Mouse (Mus musculus): ENCODE results near the gene Hspd1. TPM values are rescaled to one million over a fixed set of nuclear protein-coding genes. Genes with fewer than 3 reads are reported as not detected.
"Not testable (repeated sequence)": the region's sequence is repeated elsewhere in the genome, so short reads cannot be mapped to it uniquely, and the experiment has no call there.

Gene Hspd1
- polyA plus RNA-seq, 1 experiment from 2014 or later: 346 TPM

DNA sequence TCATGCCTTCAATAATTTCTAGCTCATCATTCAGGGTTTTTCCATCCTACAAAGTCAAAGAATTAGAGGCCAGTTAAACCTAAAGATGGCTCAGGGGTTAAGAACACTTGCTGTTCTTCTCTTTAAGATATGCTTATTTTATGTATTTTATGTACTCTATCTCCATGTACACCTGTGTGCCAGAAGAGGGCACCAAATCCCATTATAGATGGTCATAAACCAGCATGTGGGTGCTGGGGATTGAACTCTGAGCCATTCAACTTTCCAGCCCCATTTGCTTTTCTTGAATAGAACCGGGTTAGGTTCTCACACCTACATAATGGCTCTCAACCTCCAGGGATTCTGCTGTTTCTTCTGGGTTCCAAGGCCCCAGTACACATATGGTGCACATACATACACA lies 5.9 kb downstream of the Hspd1 start:
- 62% methylated on average over 1 of the region's 1 CpGs for WGBS
- H3K9ac ChIP-seq: no peak overlapping the region
- H3K4me1 ChIP-seq: peaks cover 26% of the 10 kb centered on the region
- H3K36me3 ChIP-seq: peaks cover 84% of the 10 kb centered on the region
- no peak for ATAC-seq (ENCODE audit: low FRiP score, low read depth)
- no peak overlapping the region for H3K4me2 ChIP-seq (replicated peaks)
- H3K9me3 ChIP-seq: peaks cover 4% of the 10 kb centered on the region; the same call in 1 of the 2 replicates
- no peaks in the 10 kb centered on the region for H3K27me3 ChIP-seq
- no peak overlapping the region for H3K27ac ChIP-seq
- H3K4me3 ChIP-seq: no peak overlapping the region

DNA sequence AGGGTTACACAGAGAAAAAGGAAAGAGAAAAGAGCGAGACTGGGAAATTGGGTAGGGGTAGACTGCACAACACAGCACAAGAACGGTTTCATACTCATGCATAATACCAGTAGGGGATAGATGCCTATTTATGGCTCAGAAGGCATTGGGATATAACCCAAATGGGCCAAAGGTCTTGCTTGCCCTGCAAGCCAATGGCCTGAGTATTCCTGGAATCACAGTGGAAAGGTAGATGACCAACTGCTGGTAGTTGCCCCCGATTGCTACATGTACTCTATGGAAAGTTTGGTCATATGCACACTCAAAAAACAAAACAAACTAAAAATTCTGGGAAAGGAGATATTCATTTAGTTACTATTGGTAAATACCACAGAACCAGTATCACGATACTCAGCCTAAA lies 8.4 kb downstream of the Hspd1 start:
- H3K9ac ChIP-seq: no peak overlapping the region
- H3K9me3 ChIP-seq: peaks cover 4% of the 10 kb centered on the region; the same call in 1 of the 2 replicates
- H3K4me1 ChIP-seq: 0 out of 2 replicates have a peak, but pooled peaks cover 4% of the 10 kb centered on the region
- no peak overlapping the region for H3K27ac ChIP-seq
- no peak overlapping the region for H3K4me3 ChIP-seq
- H3K27me3 ChIP-seq: no peaks in the 10 kb centered on the region
- H3K36me3 ChIP-seq: peaks cover 82% of the 10 kb centered on the region
- no peak overlapping the region for H3K4me2 ChIP-seq (replicated peaks)
- no peak for ATAC-seq (ENCODE audit: low FRiP score, low read depth)
- WGBS: 93% methylated on average over 4 of the region's 4 CpGs

DNA sequence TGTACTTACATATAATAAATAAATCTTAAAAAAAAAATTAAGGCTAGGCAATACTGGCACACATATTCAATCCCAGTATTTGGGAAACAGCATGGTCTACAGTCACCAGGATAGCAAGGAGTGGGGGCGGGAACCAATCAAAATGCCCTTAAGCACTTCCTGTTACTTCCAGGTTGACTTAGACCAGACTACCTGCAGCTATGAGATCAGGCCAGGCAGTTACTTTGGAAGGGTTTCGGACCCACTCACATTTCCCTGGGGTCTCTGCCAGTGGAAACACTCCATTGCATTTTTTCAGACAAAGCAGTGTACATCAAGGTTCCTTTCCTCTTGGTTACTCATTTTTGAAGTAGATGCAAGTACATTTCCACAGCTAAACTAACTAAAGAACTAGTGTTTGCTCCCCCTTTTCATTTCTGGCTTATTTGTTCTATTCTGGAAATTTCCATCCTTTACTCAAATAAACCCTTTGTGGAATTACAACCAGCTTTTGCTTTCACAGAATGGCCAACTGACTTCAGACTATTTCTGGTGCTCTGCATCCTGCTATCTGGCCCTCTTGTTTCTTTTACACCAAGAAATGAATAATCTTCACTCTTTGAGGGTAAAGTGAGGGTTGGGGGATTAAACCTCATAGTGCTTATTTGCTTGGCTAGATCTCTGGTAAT lies 11.1 kb downstream of the Hspd1 start:
- Histone ChIP-seq H3K27me3 (no peaks in the 10 kb centered on the region), H3K36me3 (peaks cover 61% of the 10 kb centered on the region), H3K4me1 (no peaks in the 10 kb centered on the region), H3K27ac (no peak overlapping the region), H3K9ac (no peak overlapping the region), H3K4me2 (replicated peaks) (no peak overlapping the region), H3K9me3 (no peaks in the 10 kb centered on the region), H3K4me3 (no peak overlapping the region)
- no peak for ATAC-seq (ENCODE audit: low FRiP score, low read depth)
- WGBS: 78% methylated on average over 2 of the region's 2 CpGs

DNA sequence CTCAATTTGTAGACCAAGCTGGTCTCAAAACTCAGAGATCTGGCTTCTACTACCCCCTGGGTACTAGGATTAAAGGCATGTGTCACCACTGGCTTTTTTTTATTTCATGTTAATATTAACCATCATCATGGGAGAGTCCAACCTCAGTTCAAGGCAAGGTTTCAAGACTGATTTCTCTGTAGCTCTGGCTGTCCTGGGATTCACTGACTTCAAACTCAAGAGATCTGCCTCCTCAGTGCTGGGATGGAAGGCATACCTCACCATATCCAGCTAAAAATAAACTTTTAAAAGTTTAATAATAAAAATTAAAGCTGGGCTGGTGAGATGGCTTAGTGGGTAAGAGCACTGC lies 11.7 kb downstream of the Hspd1 start:
- H3K9me3 ChIP-seq: no peaks in the 10 kb centered on the region
- H3K36me3 ChIP-seq: peaks cover 60% of the 10 kb centered on the region
- H3K4me1 ChIP-seq: no peaks in the 10 kb centered on the region
- no peak for ATAC-seq (ENCODE audit: low FRiP score, low read depth)
- H3K27me3 ChIP-seq: no peaks in the 10 kb centered on the region
- no peak overlapping the region for H3K27ac ChIP-seq
- H3K4me3 ChIP-seq: no peak overlapping the region
- no peak overlapping the region for H3K9ac ChIP-seq
- no peak overlapping the region for H3K4me2 ChIP-seq (replicated peaks)

DNA sequence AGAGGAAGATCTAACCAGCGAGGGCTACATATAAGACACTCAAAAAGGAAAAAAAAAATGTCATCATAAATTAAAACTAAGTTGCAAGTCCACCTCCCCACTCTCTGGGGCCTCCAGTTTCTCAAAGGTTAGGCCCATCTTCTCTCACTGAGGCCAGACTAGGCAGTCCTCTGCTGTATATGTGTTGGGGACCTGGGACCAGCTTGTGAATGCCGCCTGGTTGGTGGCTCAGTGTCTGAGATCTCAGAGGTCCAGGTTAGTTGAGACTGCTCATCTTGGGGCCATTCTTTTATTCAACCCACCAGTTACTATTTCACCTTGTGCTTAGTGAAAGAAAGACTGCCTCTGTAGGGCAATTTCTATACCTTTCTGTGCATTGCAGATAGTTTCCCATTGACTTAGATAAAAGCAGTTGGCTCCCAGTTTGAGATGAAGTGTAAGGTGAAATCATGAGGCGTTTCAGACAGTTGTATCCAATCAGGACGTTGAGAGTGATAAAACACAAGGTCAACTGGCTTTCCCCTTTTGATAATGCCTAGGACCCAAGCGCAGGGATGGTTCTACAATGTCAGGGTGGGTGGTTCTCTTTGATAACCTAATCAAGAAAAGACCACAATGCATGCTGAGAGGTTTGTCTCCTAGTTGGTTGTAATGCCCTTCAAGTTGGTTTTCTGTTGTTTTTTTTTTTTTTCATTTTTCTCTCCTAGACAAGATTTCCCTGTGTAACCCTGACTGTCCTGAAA lies 12.2 kb downstream of the Hspd1 start:
- 72% methylated on average over 5 of the region's 5 CpGs for WGBS
- Histone ChIP-seq H3K9ac (no peak overlapping the region), H3K27ac (no peak overlapping the region), H3K4me3 (no peak overlapping the region), H3K27me3 (no peaks in the 10 kb centered on the region), H3K9me3 (no peaks in the 10 kb centered on the region), H3K4me2 (replicated peaks) (no peak overlapping the region), H3K4me1 (no peaks in the 10 kb centered on the region), H3K36me3 (peaks cover 59% of the 10 kb centered on the region)
- no peak for ATAC-seq (ENCODE audit: low FRiP score, low read depth)

DNA sequence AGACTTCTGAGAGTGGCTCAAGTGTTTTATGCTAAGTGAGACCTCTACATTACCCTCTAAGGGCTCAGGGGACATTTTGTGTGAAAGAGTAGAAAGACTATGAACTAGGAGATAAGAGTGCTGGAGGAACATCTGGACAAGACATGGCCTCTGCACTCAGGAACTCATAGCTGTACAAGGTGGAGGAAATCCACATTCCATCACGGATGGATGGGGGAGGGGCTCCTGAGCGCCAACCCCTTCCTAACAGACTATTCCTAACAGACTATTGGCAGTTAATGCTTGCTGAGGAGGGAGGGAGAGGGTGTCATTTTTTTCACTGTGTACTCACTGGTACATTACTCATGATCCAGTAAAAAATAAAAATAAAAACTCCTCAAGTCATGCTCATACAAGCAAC lies 13.3 kb downstream of the Hspd1 start:
- Histone ChIP-seq H3K9me3 (no peaks in the 10 kb centered on the region), H3K27me3 (no peaks in the 10 kb centered on the region), H3K4me3 (no peak overlapping the region), H3K9ac (no peak overlapping the region), H3K27ac (no peak overlapping the region), H3K4me2 (replicated peaks) (no peak overlapping the region), H3K36me3 (peaks cover 48% of the 10 kb centered on the region), H3K4me1 (no peaks in the 10 kb centered on the region)
- ATAC-seq (ENCODE audit: low FRiP score, low read depth): no peak
- 58% methylated on average over 2 of the region's 2 CpGs for WGBS

DNA sequence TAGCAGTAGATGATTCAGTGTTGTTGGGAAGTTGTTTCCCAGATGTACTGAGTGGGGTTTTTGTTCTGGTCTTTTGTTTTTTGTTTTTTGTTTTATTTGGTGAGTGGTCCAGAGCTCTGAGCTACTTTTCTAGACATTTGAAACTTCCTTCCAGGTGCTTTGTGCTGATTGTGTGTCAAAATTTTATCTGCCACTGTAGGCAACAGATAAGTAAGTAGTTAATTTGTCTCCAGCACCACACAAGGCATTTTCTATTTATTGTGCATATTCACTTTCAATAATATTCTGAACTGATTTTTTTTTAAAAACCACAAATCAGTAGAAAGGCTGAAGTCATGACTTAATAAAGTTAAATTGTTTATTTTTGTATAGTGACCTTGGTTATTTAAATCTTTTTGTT lies 15.7 kb downstream of the Hspd1 start:
- H3K4me1 ChIP-seq; H3K9me3 ChIP-seq; H3K27ac ChIP-seq; H3K9ac ChIP-seq; ATAC-seq (ENCODE audit: low FRiP score, low read depth); H3K4me3 ChIP-seq; H3K4me2 ChIP-seq (replicated peaks); H3K27me3 ChIP-seq: not testable (repeated sequence)
- peaks cover 43% of the 10 kb centered on the region for H3K36me3 ChIP-seq

DNA sequence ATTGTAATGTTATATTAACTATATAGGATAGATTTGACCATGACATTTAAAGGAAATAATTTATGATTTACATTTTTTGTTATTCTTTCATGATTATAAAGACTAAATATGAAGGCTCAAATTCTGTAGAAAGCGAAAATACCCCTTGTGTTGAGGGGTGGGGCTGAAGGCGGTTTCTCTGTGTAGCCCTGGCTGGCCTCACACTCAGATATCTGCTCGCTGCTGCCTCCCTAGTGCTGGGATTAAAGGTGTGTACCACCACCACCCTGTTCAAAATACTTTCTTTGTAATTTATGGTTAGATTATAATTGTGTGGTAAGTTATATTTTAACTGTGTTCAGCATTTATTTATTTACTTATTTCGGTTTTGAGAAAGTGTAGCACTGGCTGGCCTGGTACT lies 26.3 kb downstream of the Hspd1 start:
- no peaks in the 10 kb centered on the region for H3K4me1 ChIP-seq
- H3K36me3 ChIP-seq: peaks cover 40% of the 10 kb centered on the region
- no peaks in the 10 kb centered on the region for H3K27me3 ChIP-seq
- WGBS: 90% methylated on average over 4 of the region's 4 CpGs
- no peak overlapping the region for H3K27ac ChIP-seq
- H3K9me3 ChIP-seq: no peaks in the 10 kb centered on the region
- no peak overlapping the region for H3K4me3 ChIP-seq
- no peak overlapping the region for H3K9ac ChIP-seq
- no peak for ATAC-seq (ENCODE audit: low FRiP score, low read depth)
- H3K4me2 ChIP-seq (replicated peaks): no peak overlapping the region

DNA sequence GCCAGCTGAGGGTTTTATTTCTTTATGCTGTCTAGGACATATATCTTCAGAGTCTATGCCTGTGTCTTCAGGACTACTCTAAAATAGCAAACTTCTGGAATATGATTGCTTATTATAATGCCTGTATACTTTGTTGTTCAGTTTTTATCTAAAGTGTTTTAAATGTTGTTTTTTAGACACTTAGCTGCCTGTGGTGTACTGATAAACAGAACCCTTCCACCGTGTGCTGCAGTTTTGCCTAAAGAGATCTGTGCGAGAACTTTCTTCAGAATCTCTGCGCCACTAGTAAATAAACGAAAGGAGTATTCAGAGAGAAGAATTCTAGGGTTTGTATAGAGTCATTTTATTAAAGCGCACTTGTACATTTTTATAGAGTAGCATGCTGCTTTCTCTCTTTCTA lies 26.9 kb downstream of the Hspd1 start:
- WGBS: 86% methylated on average over 5 of the region's 5 CpGs
- no peaks in the 10 kb centered on the region for H3K9me3 ChIP-seq

DNA sequence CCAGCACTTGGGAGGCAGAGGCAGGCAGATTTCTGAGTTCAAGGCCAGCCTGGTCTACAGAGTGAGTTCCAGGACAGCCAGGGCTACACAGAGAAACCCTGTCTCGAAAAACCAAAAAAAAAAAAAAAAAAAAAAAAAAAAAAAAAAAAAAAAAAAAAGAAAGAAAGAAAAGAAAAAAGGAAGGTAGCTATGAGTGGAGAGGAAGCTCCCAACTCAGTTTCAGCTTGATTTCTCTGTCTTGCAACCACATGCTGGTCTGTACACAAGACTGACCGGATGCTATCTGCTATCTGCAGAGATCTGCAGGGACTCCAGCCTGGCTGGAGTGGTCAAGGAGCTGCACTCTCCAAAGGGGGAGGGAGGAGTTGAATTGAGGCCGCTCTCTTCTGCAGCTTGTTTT lies 29.7 kb downstream of the Hspd1 start:
- ATAC-seq (ENCODE audit: low FRiP score, low read depth); H3K27me3 ChIP-seq; H3K9ac ChIP-seq; H3K4me3 ChIP-seq; H3K4me2 ChIP-seq (replicated peaks); H3K27ac ChIP-seq; H3K9me3 ChIP-seq; H3K4me1 ChIP-seq: not testable (repeated sequence)
- WGBS: 91% methylated on average over 2 of the region's 3 CpGs
- peaks cover 18% of the 10 kb centered on the region for H3K36me3 ChIP-seq

More for the DNA sequence above, 26.9 kb downstream of the Hspd1 start:
- H3K4me2 ChIP-seq (replicated peaks): no peak overlapping the region
- no peak for ATAC-seq (ENCODE audit: low FRiP score, low read depth)
- H3K4me1 ChIP-seq: no peaks in the 10 kb centered on the region
- H3K4me3 ChIP-seq: no peak overlapping the region
- H3K27me3 ChIP-seq: no peaks in the 10 kb centered on the region
- no peak overlapping the region for H3K9ac ChIP-seq
- H3K27ac ChIP-seq: no peak overlapping the region
- peaks cover 38% of the 10 kb centered on the region for H3K36me3 ChIP-seq

DNA sequence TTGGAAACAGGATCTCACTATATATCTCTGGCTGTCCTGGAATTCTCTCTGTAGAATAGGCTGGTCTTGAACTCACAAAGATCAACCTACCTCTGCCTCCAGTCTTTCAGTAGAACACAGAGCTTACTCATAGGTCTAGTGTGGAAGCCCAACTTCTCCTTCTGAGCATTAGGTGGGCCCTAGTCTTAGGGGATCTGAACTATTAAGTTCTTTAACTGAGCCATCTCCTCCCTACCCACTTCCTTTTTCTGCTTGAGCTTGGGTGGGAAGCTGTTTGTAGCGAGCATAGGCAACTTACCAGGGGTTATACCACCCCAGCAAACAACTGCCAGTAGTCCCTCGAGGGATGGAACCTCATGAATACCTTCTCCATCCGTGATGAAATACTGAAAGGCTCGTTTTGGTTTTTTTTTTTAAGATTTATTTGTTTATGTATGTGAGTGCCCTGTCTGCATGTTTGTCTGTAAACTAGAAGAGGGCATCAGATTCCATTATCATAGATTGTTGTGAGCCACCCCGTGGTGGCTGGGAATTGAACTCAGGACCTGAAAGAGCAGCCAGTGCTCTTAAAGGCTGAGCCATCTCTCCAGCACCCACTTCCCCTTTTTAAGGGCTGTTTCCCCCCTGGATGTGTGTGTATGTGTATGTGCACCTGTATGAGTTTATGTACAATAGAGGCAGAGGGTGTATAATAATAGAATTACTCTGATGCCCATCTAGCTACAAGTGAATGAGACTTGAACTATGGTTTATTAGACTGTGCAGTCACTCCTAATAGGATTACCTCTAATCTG lies 32.5 kb downstream of the Hspd1 start:
- 84% methylated on average over 5 of the region's 5 CpGs for WGBS
- Histone ChIP-seq H3K27me3 (peaks cover 4% of the 10 kb centered on the region; the same call in 1 of the 2 replicates), H3K36me3 (peaks cover 9% of the 10 kb centered on the region), H3K4me1 (peaks cover 10% of the 10 kb centered on the region), H3K4me2 (replicated peaks) (no peak overlapping the region), H3K4me3 (no peak overlapping the region), H3K27ac (no peak overlapping the region), H3K9ac (no peak overlapping the region), H3K9me3 (no peaks in the 10 kb centered on the region)
- ATAC-seq (ENCODE audit: low FRiP score, low read depth): no peak

DNA sequence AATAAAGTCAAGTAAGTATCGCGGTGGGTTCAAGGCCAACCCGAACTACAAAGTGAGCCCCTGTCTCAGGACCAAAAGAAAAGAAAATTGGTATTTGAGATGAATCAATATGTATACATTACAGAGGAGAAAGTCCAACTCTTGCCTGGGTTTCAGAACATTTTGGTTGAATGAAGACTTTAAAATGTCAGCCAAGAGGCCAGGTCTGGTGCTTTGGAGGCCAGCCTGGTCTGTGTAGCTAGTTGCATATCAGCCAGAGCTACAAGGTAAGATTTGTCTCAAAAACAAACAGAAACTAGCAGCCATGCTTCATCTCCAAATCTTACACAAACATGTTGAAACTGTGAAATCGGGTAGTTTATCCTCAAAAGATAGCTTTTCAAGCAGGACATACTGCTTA lies 34.4 kb downstream of the Hspd1 start:
- peak overlapping the region; percentile 78 for H3K9ac ChIP-seq
- ATAC-seq (ENCODE audit: low FRiP score, low read depth): no peak
- H3K36me3 ChIP-seq: peaks cover 9% of the 10 kb centered on the region
- peaks cover 4% of the 10 kb centered on the region; the same call in 1 of the 2 replicates for H3K27me3 ChIP-seq
- H3K4me2 ChIP-seq (replicated peaks): peak overlapping the region; percentile 78
- peak overlapping the region; percentile 84 for H3K4me3 ChIP-seq
- WGBS: 75% methylated on average over 4 of the region's 4 CpGs
- no peak overlapping the region for H3K27ac ChIP-seq
- peaks cover 10% of the 10 kb centered on the region for H3K4me1 ChIP-seq
- H3K9me3 ChIP-seq: no peaks in the 10 kb centered on the region
